Mouse (Mus musculus): ENCODE data around the gene Olfr862. TPM values are rescaled to one million over a fixed set of nuclear protein-coding genes. Genes with fewer than 3 reads are reported as not detected.

Gene Olfr862
- total RNA-seq (2017) = not detected in 2 replicates

DNA sequence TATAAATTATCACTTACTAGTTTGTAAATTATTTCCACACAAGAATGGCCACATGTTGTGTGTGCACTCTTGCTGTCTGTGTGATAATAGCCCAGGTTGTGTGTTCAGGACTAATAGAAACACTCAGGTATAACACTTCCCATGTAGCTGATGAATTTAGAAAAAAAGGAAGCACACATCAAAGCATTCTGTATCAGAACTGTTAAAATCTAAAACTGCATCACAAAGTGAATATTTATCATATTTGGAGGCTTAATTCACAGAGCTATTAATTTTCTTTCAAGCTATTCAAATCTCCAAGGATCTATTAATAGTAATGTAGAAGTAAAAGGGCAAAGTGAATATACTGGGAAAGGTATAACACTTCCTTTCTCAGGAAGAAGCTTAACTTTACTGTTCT, at the start of gene Olfr862:
Gene Olfr862, minus strand, starts transcription at position 101 of the 400 bp plus-strand sequence.
- ATAC-seq (replicated peaks in 1 of 2; ENCODE audit: insufficient read depth in 1 of 2, low FRiP score in 2 of 2, low TSS enrichment in 1 of 2, low read depth in 1 of 2, poor library complexity in 2 of 2, severe bottlenecking in 2 of 2) = no peak

DNA sequence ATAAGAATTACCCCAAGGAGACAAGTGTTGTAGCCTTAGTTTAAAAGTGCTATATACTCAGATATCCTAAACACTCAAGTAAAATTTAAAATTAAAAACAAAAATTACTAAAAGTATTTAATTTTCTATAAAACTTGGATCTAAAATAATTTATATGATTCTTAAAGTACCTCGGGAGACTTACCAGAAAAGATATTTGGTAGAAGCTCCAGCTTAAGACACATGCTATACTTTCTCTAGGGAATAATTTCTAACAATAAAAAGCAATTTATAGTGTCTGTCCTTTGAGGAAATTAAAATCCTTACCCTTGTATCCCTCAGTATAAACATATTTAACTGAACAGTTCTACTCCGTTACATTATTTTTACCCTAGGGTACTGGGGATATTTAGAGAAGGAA, 28.8 kb upstream of the Olfr862 start, which contains the start of gene Olfr77:
Gene Olfr77, plus strand, starts transcription at position 301 of the 400 bp plus-strand sequence.
- ATAC-seq (replicated peaks in 1 of 2; ENCODE audit: insufficient read depth in 1 of 2, low FRiP score in 2 of 2, low TSS enrichment in 1 of 2, low read depth in 1 of 2, poor library complexity in 2 of 2, severe bottlenecking in 2 of 2) = no peak

DNA sequence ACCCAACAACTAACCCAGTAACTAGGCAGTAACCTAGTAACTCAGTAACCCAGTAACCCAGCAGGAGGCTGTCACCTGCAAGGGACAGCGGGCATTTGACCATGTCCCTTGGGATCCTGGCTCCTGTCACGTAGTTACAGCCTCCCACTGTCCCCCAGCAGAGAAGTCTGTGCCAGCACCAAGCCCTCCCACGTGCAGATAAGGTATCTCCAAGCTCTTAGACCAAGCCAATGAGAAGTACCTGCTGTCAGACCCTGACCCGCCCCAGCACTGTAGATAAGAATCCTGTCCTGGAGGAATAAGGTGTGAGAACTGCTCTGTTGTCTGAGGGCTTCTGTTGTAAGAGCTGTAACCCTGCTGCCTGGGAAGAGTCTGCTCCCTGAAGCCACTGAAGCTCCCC, 23.4 kb upstream of the Olfr862 start:
- no peak for ATAC-seq (replicated peaks in 1 of 2; ENCODE audit: insufficient read depth in 1 of 2, low FRiP score in 2 of 2, low TSS enrichment in 1 of 2, low read depth in 1 of 2, poor library complexity in 2 of 2, severe bottlenecking in 2 of 2)

DNA sequence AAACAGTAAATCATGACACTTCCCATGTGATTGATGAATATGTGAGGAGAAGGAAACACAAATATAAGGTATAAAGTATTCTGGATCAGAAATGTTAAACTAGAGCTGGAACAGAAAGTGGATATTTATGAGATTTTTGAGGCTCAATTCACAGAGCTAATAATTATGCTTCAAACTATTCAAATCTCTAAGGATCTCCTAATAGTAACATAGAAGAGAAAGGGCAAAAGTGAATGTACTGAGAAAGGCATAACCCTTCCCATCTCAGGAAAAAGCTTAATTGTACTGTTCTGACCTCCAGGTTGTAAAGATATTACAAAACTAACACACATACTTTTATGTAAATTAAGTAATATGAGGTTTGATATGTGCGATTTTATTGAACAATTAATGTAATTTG, 38.2 kb downstream of the Olfr862 start, which contains the start of gene Olfr860:
Gene Olfr860, minus strand, starts transcription at position 101 of the 400 bp plus-strand sequence.
- ATAC-seq (replicated peaks in 1 of 2; ENCODE audit: insufficient read depth in 1 of 2, low FRiP score in 2 of 2, low TSS enrichment in 1 of 2, low read depth in 1 of 2, poor library complexity in 2 of 2, severe bottlenecking in 2 of 2) = no peak

Other genes with a start within 250 kb of the Olfr862 start
- not detected in 2 replicates for gene Olfr857, start 178.6 kb downstream of the Olfr862 start, total RNA-seq (2017)
- not detected in 2 replicates for gene Olfr58, start 107.7 kb downstream of the Olfr862 start, total RNA-seq (2017)
- gene Olfr859, start 83.1 kb downstream of the Olfr862 start, total RNA-seq (2017) = not detected in 2 replicates
- gene Olfr860, start 38.3 kb downstream of the Olfr862 start, total RNA-seq (2017) = not detected in 2 replicates
- 0.20 and 0.31 TPM in 2 replicates for gene Olfr77, start 28.9 kb upstream of the Olfr862 start, total RNA-seq (2017)
- gene Olfr866, start 140.0 kb upstream of the Olfr862 start, total RNA-seq (2017) = not detected in 2 replicates
- gene Olfr867, start 169.6 kb upstream of the Olfr862 start, total RNA-seq (2017) = not detected in 2 replicates
- not detected in 2 replicates for gene Olfr868, start 210.6 kb upstream of the Olfr862 start, total RNA-seq (2017)
- gene Olfr869, start 241.0 kb upstream of the Olfr862 start, total RNA-seq (2017) = not detected in 2 replicates